Mouse (Mus musculus) retina, embryonic 14.5 days (tissue): Measurements from ENCODE around the gene Ush2a.

Experiments used
- DNase-seq: peaks from one replicate; pipeline ENCODE4 v3.0.0-alpha.2; 2015; ENCODE audit warnings: low spot score

The Ush2a gene

DNA sequence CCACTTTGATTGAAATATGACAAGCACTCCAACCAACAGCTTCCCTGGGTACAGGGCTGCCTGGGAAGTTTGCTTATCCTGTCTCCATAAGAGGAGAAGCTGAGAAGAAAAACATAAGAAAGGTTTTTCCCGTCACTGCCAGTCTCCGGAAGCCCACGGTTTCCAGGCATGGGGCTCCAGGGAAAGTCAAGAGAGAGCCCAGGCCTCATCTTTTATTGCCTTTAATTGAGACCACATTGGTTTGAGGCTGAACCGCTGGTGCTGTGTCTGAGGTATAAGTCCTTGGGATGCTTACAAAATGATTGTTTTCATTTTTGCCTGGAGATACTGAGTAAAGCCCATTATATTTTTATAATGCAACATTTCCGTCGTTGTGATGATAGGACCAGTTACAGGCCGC lies 511.8 kb downstream of the Ush2a start:
- DNase-seq = no peak

GRCm38 (mm10) chr1:188777556-188778161 lies 515.8 kb downstream of the Ush2a start:
- no peak for DNase-seq

GRCm38 (mm10) chr1:188785056-188785455 lies 523.2 kb downstream of the Ush2a start:
- DNase-seq = no peak

GRCm38 (mm10) chr1:188805069-188805468 lies 543.2 kb downstream of the Ush2a start:
- DNase-seq = peak; percentile 51

- peak; percentile 76 for DNase-seq
Measured at GRCm38 (mm10) chr1:188805852-188806251, 544.0 kb downstream of the Ush2a start.

- DNase-seq = no peak
Measured at GRCm38 (mm10) chr1:188810631-188811030, 548.8 kb downstream of the Ush2a start.

- no peak for DNase-seq
Measured at GRCm38 (mm10) chr1:188815072-188815471, 553.2 kb downstream of the Ush2a start.

DNA sequence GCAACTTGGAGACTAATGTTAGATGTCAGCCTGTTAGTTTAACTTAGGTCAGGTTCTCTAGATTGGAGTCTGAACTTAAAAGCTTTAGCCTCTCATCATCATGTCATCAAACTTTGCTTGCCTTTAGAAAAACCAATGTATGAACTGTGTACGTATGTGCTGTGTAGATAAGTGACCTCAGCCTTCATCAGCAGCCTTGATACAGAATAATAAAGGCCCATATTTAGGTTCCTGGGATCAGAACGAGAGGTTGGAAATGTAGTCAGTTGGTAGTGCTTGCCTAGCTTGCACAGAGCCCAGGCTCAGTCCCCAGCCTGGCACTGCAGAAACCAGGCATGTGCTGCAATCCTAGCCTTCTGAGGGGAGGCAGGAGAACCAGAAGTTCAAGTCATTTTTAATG lies 562.4 kb downstream of the Ush2a start:
- no peak for DNase-seq

DNA sequence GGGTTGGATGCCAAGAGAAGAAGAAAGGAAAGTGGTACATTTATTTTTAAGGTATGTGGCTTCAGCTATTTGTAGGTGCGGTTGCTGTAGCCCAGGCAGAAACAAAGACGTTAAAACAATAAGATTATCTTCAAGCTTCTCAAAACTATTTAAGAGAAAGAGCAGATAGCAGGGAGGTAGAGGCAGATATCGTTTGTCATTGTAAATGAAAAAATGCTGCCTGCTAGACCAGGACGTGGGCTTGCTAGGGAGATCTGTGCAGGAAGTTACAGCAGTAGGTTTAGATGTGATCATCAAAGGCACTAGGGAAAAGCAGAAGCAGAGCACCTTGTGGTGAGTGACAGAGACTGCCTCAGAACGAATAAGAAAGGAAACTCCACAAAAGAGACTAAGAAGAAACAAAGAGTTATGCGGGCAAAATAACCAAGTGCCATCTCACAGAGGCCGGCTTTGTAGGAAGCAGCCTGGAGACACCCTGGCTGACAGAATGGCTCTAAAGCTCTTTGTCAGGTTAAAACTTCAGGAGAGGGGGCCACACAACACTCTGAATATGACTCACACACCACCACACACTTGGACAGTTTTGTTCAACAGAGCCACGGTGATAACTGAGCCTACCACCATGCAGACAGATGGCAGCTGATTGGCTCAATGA lies 563.2 kb downstream of the Ush2a start:
- no peak for DNase-seq

DNA sequence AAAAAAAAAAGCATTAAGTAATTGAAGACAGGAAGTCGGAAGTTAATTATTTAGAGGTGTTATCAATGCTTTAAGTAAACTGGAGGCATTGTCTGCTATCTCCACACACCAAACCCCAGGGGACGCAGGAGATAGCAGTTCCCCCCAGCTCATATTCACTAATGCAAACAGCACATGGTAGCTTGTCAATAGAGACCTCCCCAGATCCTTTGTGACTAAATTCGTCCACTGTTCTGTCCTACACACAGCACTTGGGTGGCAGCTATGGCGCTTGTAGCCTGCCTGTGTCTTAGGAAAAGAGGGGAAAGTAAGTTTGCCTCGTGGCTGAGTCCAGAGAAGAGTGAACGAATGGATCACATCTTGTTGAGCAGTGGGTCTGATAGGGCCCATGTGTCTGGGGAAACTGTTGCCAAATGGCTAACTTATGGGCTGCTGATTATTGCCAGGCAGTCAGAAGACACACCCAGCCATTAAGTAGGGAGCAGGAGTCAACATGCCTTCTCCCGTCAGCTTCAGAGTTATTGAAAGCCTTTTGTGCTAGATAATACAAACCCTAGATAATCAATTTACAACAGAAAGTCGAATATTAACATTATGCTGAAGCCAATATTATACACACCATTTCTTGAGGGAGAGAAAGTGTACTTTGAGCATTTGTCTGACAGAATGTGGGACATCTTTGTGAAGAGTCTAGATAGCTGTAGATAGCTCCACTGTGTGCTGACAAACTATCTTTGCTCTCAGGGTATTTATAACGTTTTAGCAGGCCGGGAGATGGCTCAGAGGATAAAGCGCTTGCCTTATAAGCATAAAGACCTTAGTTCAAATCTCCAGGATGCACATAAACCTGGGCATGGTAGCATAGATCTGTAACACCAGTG lies 568.9 kb downstream of the Ush2a start:
- no peak for DNase-seq

- no peak for DNase-seq
Measured at GRCm38 (mm10) chr1:188833906-188834305, 572.1 kb downstream of the Ush2a start.

DNA sequence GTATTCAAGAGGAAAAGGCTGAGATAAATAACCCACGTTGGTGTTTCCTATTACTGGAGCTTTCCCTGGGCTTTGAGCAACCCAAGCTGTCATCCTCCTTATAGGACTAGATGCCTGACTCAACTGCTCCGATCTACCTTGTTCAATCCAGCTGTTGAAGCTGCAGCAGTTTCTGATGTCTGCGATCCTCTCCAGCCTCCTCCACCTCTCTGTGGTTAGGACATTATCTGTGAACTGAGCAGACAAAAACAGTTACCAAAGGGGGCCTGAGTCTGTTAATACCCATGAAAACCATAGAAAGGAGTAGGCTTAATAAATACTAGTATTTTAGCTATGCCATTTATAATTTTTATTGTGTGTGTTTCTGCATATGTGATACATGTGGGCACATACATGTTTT lies 572.9 kb downstream of the Ush2a start:
- DNase-seq = no peak

- no peak for DNase-seq
Measured at GRCm38 (mm10) chr1:188837613-188838295, 575.9 kb downstream of the Ush2a start.

- DNase-seq = no peak
Measured at GRCm38 (mm10) chr1:188847242-188847641, 585.4 kb downstream of the Ush2a start.

DNA sequence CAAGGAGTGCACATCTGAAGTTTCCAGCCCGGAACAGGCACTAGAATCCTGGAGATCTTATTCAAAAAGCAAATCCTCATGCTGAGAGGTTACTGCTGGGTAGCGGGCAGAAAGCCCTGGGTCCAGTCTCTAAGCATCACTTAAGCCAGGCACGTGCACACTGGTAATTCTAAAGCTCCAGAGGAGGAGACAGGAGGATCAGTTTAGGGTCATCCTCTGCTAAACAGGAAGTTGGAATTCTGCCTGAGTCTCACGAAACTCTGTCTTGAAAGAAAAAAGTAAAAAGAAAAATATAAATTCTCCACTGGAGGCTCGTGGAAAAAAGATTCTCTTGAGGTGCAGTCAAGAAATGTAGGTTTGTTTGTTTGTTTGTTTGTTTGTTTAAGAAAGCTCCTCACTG lies 591.0 kb downstream of the Ush2a start:
- no peak for DNase-seq

DNA sequence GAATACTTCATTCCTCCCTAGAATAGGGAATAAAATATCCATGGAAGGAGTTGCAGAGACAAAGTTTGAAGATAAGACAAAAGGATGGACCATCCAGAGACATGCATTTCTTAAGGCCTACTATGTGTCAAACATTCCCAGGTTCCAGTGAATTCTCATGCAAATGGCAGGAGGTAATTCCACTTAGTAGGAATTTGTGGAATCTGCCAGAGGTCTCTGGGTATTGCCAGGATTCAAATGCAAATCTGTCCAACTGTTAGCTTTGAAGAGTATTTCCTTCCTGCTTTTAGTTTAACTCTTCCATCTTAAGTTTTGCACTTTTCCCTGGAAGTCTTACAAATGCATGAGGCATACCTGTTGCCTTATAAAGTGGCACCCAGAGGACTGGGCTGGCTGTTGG lies 592.4 kb downstream of the Ush2a start:
- DNase-seq = no peak

DNA sequence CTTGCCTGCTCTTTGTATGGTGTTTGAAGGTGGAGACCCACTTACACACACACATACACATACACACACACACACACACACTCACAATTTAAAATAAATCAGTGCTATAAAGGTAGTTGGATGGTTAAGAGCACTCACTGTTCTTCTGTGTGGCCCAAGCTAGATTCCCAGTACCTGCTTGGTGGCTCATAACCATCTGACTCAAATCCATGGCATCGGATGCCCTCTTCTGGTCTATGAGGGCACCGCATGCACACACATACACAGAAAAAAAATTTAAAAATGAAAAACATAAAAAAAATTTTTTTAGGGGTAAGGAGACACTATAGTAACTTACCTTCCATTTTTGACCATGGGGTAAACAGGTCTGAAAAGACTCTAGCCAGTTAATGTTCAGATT lies 593.2 kb downstream of the Ush2a start:
- DNase-seq = no peak

- DNase-seq = no peak
Measured at GRCm38 (mm10) chr1:188859718-188860117, 597.9 kb downstream of the Ush2a start.

GRCm38 (mm10) chr1:188865881-188866280 lies 604.1 kb downstream of the Ush2a start:
- DNase-seq = peak; percentile 46

DNA sequence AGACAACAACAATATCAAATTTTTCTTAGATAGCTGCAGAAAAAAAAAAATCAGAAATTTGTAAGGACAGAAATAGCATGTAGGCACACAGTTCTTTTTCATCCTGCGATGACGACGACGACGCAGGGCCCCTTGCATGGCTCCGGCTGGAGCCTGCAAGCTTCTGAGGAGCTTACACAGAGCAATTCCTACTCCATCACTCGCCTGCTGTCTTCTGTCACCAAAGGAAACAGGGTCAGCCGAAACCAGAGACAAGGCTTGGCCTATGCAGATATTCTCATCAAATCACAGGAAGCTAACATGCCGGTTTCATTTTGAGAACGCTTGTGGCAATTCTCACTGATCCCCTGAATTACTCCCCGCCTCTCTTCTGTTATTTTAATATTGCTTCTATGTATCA lies 604.7 kb downstream of the Ush2a start:
- no peak for DNase-seq

DNA sequence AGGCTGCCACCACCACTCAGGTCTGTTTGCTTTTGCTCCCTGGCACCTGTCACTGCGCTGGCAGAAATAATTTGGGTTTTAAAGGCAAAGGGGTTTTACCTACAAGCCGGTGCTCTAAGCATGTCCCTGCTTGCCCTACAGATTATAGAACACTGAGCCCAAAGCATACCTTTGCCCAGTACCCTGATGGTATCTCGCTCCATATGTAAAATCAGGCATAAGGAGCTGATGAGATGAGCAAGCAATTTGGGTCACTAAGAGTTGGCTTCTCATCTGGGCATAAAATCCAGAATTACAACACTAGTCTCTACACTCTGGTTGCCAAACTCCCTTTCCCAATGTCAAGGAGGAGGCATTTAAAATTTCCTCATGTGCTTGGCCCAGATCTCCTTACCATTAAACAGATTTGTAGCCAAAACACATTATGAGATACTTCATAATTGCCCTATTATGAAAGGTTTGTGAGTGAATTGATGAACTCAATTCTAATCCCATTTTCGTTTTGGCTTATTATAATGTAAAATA lies 616.8 kb downstream of the Ush2a start:
- DNase-seq = no peak

- DNase-seq = no peak
Measured at GRCm38 (mm10) chr1:188896906-188897551, 635.2 kb downstream of the Ush2a start.
